Mouse (Mus musculus) erythroblast, embryonic 14.5 days (primary cell): ENCODE measurements around the gene Tex33.

ENCODE experiments used
- GATA1 ChIP-seq: IDR thresholded peaks from 2 replicates; pipeline ENCODE4 v1.6.1; 2012; ENCODE audit warnings: low read length, inconsistent platforms, mixed read lengths
- TAL1 ChIP-seq: IDR thresholded peaks from 3 replicates; pipeline ENCODE4 v1.6.1; 2012; ENCODE audit warnings: low read length, inconsistent platforms, mixed read lengths

DNA sequence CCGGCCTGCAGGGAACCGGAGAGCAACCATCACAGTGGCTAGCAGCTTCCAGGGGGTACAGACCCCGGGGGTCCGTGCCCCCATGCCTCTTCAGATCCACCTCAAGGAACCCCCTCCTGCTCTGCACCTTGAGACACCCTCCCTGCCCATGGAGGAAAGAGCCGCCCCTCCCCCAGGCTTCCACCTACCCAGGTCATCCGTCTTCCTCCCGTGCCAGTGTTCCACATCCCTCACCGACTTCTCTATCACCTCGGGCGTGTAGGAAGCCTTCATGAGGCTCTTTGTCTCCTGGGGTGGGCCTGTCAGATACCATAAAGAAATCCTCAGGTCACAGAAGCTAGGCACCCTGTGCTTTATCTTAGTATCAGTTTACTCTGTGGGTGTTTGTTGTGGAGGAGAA lies 17.2 kb downstream of the Tex33 start:
- TF ChIP-seq TAL1 (no peak), GATA1 (no peak)
